Mouse (Mus musculus): ENCODE measurements around the gene Ptcd3.
A peak's percentile ranks its signal among the peaks of the same experiment; 100 is the strongest.
"Not testable (repeated sequence)": the region's sequence is repeated elsewhere in the genome, so short reads cannot be mapped to it uniquely, and the experiment has no call there.

Ptcd3 gene

DNA sequence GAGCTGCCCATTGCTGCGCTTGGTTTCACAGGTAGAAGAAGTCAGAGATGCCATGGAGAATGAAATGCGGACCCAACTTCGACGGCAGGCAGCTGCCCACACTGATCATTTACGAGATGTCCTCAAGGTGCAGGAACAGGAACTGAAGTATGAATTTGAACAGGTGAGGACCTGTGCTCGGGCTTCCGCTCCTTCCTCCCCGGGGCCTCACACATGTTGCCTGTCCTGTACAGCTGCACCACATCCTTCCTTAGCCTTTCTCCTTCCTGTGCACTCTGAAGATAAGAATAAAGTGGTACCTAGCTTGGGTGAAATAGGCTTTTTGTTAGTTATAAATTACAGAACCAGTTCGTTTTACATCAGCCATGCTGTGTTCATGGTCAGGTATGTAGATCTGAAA is 37.2 kb downstream of the Ptcd3 start:
- no peak for DNase-seq (ENCODE audit: low spot score)

DNA sequence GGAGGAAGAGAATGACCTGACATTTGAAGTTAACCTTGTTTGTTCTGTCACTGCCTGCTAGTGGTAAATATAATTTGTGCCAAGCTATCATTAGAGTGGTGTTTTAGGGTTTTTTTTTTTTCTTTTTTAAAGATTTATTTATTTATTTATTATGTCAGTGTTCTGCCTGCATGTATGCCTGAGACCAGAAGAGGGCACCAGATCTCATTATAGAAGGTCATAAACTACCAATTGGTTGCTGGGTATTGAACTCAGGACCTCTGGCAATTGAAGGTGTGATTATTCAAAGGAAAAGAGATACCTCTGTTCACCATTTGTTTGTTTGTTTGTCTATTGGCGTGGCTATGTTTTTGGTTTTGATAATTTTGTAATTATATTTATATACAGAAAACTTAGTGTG is 39.7 kb downstream of the Ptcd3 start:
- no peak for DNase-seq (ENCODE audit: low spot score)

DNA sequence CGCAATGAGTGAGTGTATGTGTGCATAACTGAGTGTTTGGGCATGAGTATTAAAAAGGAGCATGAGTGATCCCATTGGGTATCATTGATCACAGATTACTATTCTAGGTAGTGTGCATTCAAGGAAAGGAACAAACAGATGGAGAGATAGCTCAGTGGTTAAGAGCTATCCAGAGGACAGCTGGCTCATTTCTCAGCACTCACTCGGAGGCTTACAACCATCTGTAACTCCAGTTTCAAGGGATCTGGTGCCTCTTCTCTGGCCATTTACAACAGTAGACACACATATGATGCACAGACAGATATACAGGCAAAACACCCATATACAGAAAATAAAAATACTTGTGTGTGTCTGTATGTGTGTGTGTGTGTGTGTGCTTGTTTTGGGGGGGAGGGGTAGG is 40.8 kb downstream of the Ptcd3 start:
- DNase-seq (ENCODE audit: low spot score) = no peak

DNA sequence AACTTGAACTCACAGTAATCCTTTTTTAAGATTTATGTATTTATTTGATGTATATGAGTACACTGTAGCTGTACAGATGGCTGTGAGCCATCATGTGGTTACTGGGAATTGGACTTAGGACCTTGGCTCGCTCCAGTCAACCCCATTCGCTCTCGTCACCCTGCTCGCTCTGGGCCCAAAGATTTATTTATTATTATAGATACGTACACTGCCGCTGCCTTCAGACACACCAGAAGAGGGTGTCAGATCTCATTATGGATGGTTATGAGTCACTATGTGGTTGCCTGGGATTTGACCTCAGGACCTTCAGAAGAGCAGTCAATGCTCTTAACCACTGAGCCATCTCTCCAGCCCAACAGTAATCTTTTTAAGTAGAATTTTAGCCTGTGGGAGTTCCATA is 61.6 kb downstream of the Ptcd3 start:
- not testable (repeated sequence) for DNase-seq (ENCODE audit: low spot score)

DNA sequence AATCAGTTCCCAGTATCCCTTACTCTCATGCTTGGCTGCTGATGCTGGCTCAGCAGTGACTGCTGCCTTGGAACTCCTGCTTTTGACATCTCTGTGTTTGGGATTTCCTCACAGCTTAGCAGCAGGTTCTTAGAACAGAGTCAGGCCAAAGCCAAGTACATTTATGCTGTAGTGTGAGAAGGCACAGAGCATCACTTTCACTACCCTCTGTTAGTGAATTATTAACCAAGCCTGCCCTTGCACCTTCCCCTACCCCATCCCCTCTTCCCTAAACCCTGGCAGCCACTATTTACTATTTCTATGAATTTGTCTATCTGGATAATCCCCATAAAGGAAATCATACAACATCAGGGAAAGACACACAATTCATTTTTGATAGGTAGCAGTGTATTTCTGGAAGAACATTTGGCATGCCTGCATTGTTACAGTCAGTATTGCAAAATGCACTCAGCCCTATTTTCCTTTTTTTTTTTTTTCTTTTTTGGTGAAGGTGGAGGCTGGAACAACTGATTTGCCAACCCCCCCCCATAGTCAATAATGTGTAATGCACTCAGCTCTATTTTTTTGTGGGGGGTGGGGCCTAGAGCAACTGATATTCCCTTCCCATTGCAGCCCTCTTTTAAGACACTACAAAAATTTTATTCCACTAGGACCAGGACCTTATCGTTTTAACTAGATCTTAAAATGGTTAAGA is 67.8 kb downstream of the Ptcd3 start:
- no peak for DNase-seq (ENCODE audit: low spot score)

DNA sequence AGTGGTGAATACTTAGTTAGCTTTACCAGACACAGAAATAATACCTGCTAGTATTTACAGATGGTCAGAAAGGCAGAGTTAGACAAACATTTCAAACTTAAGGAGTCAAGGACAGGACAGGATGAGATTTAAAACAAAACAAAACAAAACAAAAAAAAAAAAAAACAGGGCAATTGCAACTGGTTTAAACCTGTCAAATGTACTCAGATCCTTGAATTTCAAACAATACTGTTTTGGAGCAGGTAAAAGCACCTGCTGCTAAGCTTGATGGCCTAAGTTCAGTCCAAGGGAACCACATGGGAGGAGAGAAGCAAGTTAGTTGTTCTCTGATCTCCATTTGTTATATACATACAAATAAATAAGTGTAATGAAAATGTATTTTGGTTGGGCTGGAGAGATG is 68.7 kb downstream of the Ptcd3 start:
- DNase-seq (ENCODE audit: low spot score) = no peak

DNA sequence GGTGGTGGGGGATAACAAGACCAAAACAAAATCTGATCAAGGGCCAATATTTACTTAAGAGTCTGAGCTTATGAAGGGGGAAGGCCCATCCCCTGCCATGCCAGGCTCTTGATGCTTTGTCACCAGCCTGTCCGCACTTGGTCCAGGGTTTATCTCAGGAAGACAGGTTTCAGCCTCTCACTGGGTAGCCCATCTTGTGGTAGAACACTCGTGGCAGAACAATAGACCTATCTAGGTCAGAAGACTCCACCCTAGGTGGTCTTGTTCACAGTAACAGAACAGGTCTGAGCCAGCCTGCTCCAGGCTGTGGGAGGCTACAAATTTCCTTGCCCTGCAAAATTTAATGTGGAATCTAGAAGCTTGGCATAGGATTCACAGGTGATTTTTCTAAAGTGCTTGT is 71.7 kb downstream of the Ptcd3 start:
- DNase-seq (ENCODE audit: low spot score) = no peak

DNA sequence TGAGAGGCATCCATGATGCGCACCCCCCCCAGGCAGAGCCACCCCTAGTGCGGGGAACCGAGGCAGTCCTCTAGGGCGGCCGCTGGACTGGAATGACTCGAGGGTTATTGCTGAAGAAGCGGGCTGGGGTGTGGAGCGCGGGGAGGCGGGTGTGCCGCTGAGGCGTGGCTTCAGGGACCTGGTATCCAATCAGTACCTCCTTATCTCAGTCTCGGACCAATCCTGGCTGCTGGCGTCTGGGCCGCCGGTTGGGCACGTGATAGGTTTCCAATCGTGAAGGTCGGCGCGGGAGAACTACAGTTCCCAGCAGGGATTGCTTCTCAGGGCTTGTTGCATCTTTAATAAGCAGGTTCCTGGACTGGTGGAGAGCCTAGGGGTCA is 77.0 kb downstream of the Ptcd3 start:
- DNase-seq (ENCODE audit: low spot score) = peak; percentile 95

DNA sequence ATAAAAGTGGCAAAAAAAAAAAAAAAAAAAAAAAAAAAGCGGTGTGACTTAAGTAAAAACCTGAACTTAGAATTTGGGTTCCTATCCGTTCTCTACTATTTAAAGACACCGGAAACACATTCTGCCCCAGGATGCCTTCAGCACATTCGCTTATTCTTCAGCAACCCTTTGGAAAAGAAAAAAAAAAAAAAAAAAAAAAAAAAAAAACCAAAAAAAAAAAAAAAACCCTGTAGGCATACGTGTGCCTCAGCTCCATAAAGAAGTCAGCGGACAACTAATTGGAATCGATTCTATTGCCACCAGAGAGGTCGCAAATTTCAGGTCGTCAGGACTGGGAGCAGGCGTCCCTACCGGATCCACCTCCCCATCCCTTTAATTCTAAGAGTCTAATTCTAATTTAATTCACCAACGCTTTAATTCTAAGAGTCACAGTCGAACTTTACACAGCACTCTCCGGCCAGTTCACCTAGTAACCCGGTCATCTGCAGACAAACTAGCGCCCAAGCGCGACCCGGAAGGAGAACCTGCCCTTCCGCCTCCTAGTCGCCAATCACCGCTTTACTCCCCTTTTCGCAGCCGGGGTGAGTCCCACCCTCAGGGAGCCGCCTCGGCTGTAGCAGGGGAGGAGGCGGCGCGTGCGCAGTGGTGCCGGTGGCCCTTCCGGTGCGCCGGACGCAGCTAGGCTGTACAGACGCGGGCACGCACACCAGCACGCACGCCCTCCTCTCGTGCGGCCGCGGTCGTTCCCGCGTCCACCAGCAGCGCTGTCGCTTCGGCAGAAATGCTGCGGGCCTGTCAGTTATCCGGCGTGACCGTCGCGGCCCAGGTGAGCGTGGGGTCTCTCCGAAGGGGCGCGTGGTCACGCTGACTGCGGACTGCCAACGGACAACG is 77.6 kb downstream of the Ptcd3 start, which contains the start of gene Immt:
TSS of gene Immt (plus strand) at position 642 of the 891 bp plus-strand sequence.
- peak; percentile 95 for DNase-seq (ENCODE audit: low spot score)
